In the genomic region with DNA sequence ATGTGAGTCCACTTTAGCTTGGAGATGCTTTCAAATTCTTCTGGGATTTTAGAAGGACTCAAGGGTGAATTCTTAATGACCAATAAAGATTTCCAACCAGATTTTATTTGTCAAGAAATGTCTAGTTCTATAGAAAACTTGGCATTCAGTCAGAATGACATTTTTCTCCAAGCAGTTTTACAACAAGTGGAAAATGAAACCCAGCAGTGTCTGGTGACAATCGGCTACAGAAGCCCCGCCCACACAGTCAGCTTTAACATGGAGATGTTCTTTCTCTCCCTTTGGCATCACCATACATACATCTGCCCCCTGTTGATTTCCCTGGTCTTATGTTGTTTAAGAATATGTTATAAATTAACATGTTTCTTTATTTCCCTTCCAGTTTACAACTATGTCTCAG, we compare ENCODE assay signal across 21 mouse cellular contexts. TPM values are rescaled to one million over a fixed set of nuclear protein-coding genes. Genes with fewer than 3 reads are reported as not detected.
DNase-seq lines count a peak whose midpoint lies in the region; ATAC-seq and TF ChIP-seq lines count a peak whose summit lies in the region.
"Had no signal": no experiment of that assay in that cellular context is flagged by ENCODE, and none has a peak within 500 bp of the region (broad histone marks: within the 10 kb centered on the region; RNA-seq: fewer than 3 reads in every experiment).

No protein-coding gene starts in this region.

- H3K9ac ChIP-seq in kidney, embryonic 15.5 days = no peak overlapping the region
- no peak overlapping the region for H3K9ac ChIP-seq in limb, embryonic 14.5 days (ENCODE audit: low read depth, low read length, severe bottlenecking)
- no peak overlapping the region for H3K9ac ChIP-seq in CH12.LX (ENCODE audit: insufficient read depth, low read depth)
- H3K9ac ChIP-seq: embryonic facial prominence, embryonic 13.5 days; forebrain, embryonic 12.5 days; forebrain, postnatal 0 days; heart, embryonic 13.5 days; hindbrain, embryonic 15.5 days had no signal

- H3K4me1 ChIP-seq in kidney, embryonic 15.5 days = peaks cover 39% of the 10 kb centered on the region
- peaks cover 18% of the 10 kb centered on the region for H3K4me1 ChIP-seq in limb, embryonic 14.5 days (ENCODE audit: control insufficient read depth, insufficient read depth, low read length)
- peaks cover 6% of the 10 kb centered on the region for H3K4me1 ChIP-seq in limb, embryonic 10.5 days
- no peaks in the 10 kb centered on the region for H3K4me1 ChIP-seq in CH12.LX (ENCODE audit: control insufficient read depth in 1 of 2, insufficient read depth in 2 of 2)

- H3K9me3 ChIP-seq in kidney, embryonic 15.5 days (replicated peaks) = no peaks in the 10 kb centered on the region
- no peaks in the 10 kb centered on the region; the same call in 1 of the 2 replicates for H3K9me3 ChIP-seq in limb, embryonic 14.5 days (ENCODE audit: control insufficient read depth, low read length)
- no peaks in the 10 kb centered on the region for H3K9me3 ChIP-seq in limb, embryonic 10.5 days (replicated peaks)
- no peaks in the 10 kb centered on the region for H3K9me3 ChIP-seq in CH12.LX (replicated peaks; ENCODE audit: low read length)
- H3K9me3 ChIP-seq: embryonic facial prominence, embryonic 13.5 days; forebrain, embryonic 12.5 days; heart, embryonic 13.5 days; hindbrain, embryonic 15.5 days had no signal

- in situ Hi-C loops in CH12.LX (cut with MboI; ENCODE audit: low pct_ligation_motif_present, low pct_unique_long_range_greater_than_20kb, low sequenced_read_pairs) = no loop called here

- TF ChIP-seq EP300 in CH12.LX (IDR thresholded peaks at IDR 0.05; ENCODE audit: low read length) = no peak

- no peak for TF ChIP-seq RAD21 in CH12.LX (IDR thresholded peaks at IDR 0.05; ENCODE audit: low read depth, low read length)

- no peaks in the 10 kb centered on the region for H3K36me3 ChIP-seq in kidney, embryonic 15.5 days
- H3K36me3 ChIP-seq in limb, embryonic 14.5 days (ENCODE audit: control insufficient read depth, insufficient read depth, low read length) = peaks cover 7% of the 10 kb centered on the region; the same call in 1 of the 2 replicates
- H3K36me3 ChIP-seq in limb, embryonic 10.5 days = peaks cover 10% of the 10 kb centered on the region; the same call in 1 of the 2 replicates
- no peaks in the 10 kb centered on the region for H3K36me3 ChIP-seq in CH12.LX (replicated peaks in 1 of 2; ENCODE audit: control insufficient read depth in 1 of 2, insufficient read depth in 1 of 2, low read length in 1 of 2)
- H3K36me3 ChIP-seq: forebrain, embryonic 12.5 days; heart, embryonic 13.5 days; hindbrain, embryonic 15.5 days had no signal

- H3K79me2 ChIP-seq in CH12.LX (replicated peaks; ENCODE audit: control insufficient read depth, extremely low read depth, insufficient read depth, poor library complexity, severe bottlenecking) = no peaks in the 10 kb centered on the region

- 45% methylated on average over 2 of the region's 2 CpGs for WGBS in kidney, embryonic 15.5 days
- WGBS in limb, embryonic 14.5 days = 40% methylated on average over 2 of the region's 2 CpGs
- WGBS in limb, embryonic 10.5 days = 89% methylated on average over 2 of the region's 2 CpGs

- no peak for DNase-seq in kidney, adult 18-20 months
- peak; percentile 79 for DNase-seq in limb, embryonic 14.5 days (ENCODE audit: low spot score)
- no peak for DNase-seq in limb, embryonic 10.5 days (ENCODE audit: low spot score)
- peak; percentile 56 for DNase-seq in 3T3-L1 (ENCODE audit: low read depth, low spot score)
- no peak for DNase-seq in CH12.LX (ENCODE audit: extremely low read depth)
- DNase-seq: adrenal gland, postnatal 10 days; B cell, adult 2 months; cerebellum, adult 11-12 months; cerebellum, adult 9-10 months; cerebellum, postnatal 25 days; forebrain, postnatal 0 days; gastrocnemius, postnatal 14 days; heart, postnatal 36 days had no signal

- ATAC-seq in kidney, embryonic 15.5 days (replicated peaks; ENCODE audit: low FRiP score) = no peak
- ATAC-seq in limb, embryonic 14.5 days (ENCODE audit: low FRiP score, low read depth) = 0 out of 2 replicates have a peak, but pooled peaks have one; percentile 57
- no peak for ATAC-seq in erythroid progenitor cell, adult 5-6 weeks (replicated peaks; ENCODE audit: low FRiP score, poor library complexity, severe bottlenecking)
- ATAC-seq: CD4-positive, CD25-positive, alpha-beta regulatory T cell, adult 4 months; forebrain, postnatal 0 days had no signal

- no peak for TF ChIP-seq POLR2A in limb, embryonic 14.5 days (IDR thresholded peaks at IDR 0.05; ENCODE audit: borderline replicate concordance, extremely low read depth, insufficient read depth, insufficient read length)
- no peak for TF ChIP-seq POLR2A in CH12.LX (IDR thresholded peaks at IDR 0.05; ENCODE audit: low read depth, low read length)

- peak overlapping the region; percentile 59; the same call in 1 of the 2 replicates for H3K27ac ChIP-seq in kidney, embryonic 15.5 days
- H3K27ac ChIP-seq in limb, embryonic 14.5 days (replicated peaks; ENCODE audit: low read depth, low read length) = no peak overlapping the region
- H3K27ac ChIP-seq in limb, embryonic 10.5 days = no peak overlapping the region
- no peak overlapping the region for H3K27ac ChIP-seq in CH12.LX (ENCODE audit: insufficient read depth, low read depth)
- H3K27ac ChIP-seq: forebrain, embryonic 12.5 days; heart, embryonic 13.5 days; hindbrain, embryonic 15.5 days had no signal

- H3K27me3 ChIP-seq in kidney, embryonic 15.5 days = no peaks in the 10 kb centered on the region
- no peaks in the 10 kb centered on the region for H3K27me3 ChIP-seq in limb, embryonic 14.5 days (ENCODE audit: control insufficient read depth, insufficient read depth, low read length)
- H3K27me3 ChIP-seq in limb, embryonic 10.5 days (ENCODE audit: low read depth, poor library complexity, severe bottlenecking) = no peaks in the 10 kb centered on the region
- H3K27me3 ChIP-seq in CH12.LX (replicated peaks) = no peaks in the 10 kb centered on the region
- H3K27me3 ChIP-seq: embryonic facial prominence, embryonic 13.5 days; forebrain, embryonic 12.5 days; heart, embryonic 13.5 days; hindbrain, embryonic 15.5 days had no signal

- no peak overlapping the region for H3K4me2 ChIP-seq in kidney, embryonic 15.5 days
- no peak overlapping the region for H3K4me2 ChIP-seq in limb, embryonic 14.5 days (replicated peaks; ENCODE audit: low read depth, low read length, severe bottlenecking)
- 0 out of 2 replicates have a peak overlapping the region, but pooled peaks have one; percentile 2 for H3K4me2 ChIP-seq in CH12.LX (ENCODE audit: insufficient read depth, low read depth, poor library complexity, severe bottlenecking)
- H3K4me2 ChIP-seq: embryonic facial prominence, embryonic 13.5 days; forebrain, embryonic 12.5 days; heart, embryonic 13.5 days; hindbrain, embryonic 15.5 days had no signal

- H3K4me3 ChIP-seq in kidney, embryonic 15.5 days (replicated peaks) = no peak overlapping the region
- no peak overlapping the region for H3K4me3 ChIP-seq in limb, embryonic 14.5 days (replicated peaks; ENCODE audit: low read length)
- no peak overlapping the region for H3K4me3 ChIP-seq in limb, embryonic 10.5 days
- no peak overlapping the region for H3K4me3 ChIP-seq in CH12.LX (replicated peaks in 1 of 3; ENCODE audit: low read depth in 2 of 3, low read length in 2 of 3, poor library complexity in 1 of 3)
- H3K4me3 ChIP-seq: embryonic facial prominence, embryonic 13.5 days; forebrain, embryonic 12.5 days; heart, embryonic 13.5 days; hindbrain, embryonic 15.5 days had no signal

- dilution Hi-C loops in CH12.LX (cut with MboI; ENCODE audit: extremely low pct_ligation_motif_present, extremely low pct_unique_long_range_greater_than_20kb, low sequenced_read_pairs) = no loop called here

- no peak for TF ChIP-seq CTCF in CH12.LX (conservative IDR thresholded peaks at IDR 0.05 in 1 of 2, IDR thresholded peaks at IDR 0.05 in 1 of 2; ENCODE audit: low read depth in 2 of 2, low read length in 2 of 2)

TF ChIP-seq in CH12.LX, 34 proteins besides CTCF, POLR2A, EP300 and RAD21:
- TF ChIP-seq CHD2 (IDR thresholded peaks at IDR 0.05; ENCODE audit: low read length) = no peak
- TF ChIP-seq ZKSCAN1 (IDR thresholded peaks at IDR 0.05; ENCODE audit: borderline replicate concordance, low read depth, low read length) = no peak
- no peak for TF ChIP-seq GABPA (IDR thresholded peaks at IDR 0.05; ENCODE audit: insufficient replicate concordance, low read depth, low read length)
- no peak for TF ChIP-seq MEF2A (IDR thresholded peaks at IDR 0.05; ENCODE audit: borderline replicate concordance, low read depth, low read length)
- no peak for TF ChIP-seq USF2 (conservative IDR thresholded peaks at IDR 0.05; ENCODE audit: low read depth, low read length)
- TF ChIP-seq MAFK (IDR thresholded peaks at IDR 0.05; ENCODE audit: insufficient replicate concordance, low read length) = no peak
- no peak for TF ChIP-seq SIN3A (IDR thresholded peaks at IDR 0.05; ENCODE audit: low read length)
- TF ChIP-seq SMC3 (IDR thresholded peaks at IDR 0.05; ENCODE audit: low read depth, low read length) = no peak
- no peak for TF ChIP-seq JUN (IDR thresholded peaks at IDR 0.05; ENCODE audit: insufficient read depth, low read depth, low read length)
- TF ChIP-seq RCOR1 (conservative IDR thresholded peaks at IDR 0.05; ENCODE audit: low read depth, low read length) = no peak
- TF ChIP-seq PAX5 (IDR thresholded peaks at IDR 0.05; ENCODE audit: low read length) = no peak
- no peak for TF ChIP-seq TCF12 (IDR thresholded peaks at IDR 0.05; ENCODE audit: low read depth, low read length)
- TF ChIP-seq BHLHE40 (IDR thresholded peaks at IDR 0.05; ENCODE audit: low read depth, low read length) = no peak
- no peak for TF ChIP-seq KAT2A (IDR thresholded peaks at IDR 0.05; ENCODE audit: insufficient replicate concordance, low read length)
- TF ChIP-seq MAX (IDR thresholded peaks at IDR 0.05; ENCODE audit: low read length) = no peak

RNA-seq across cellular contexts. Expression of a gene that starts 34.3 kb away (rescaled TPM):
- 6.9 and 8.2 TPM in 2 replicates for polyA plus RNA-seq in kidney, embryonic 15.5 days (2015; fragmentation: Nextera tagmentation; extraction: Ambion mirVana)
- 23.9 and 27.9 TPM in 2 replicates for polyA plus RNA-seq in limb, embryonic 14.5 days (2012; rRNA removed)
- polyA plus RNA-seq in limb, embryonic 14.5 days (2014; fragmentation: Nextera tagmentation; extraction: Ambion mirVana) = 22.8 and 25.4 TPM in 2 replicates
- 2.7 and 6.6 TPM in 2 replicates for polyA plus RNA-seq in limb, embryonic 10.5 days (2016; fragmentation: Nextera tagmentation; extraction: Ambion mirVana)
- total RNA-seq in CH12.LX (2012; rRNA removed) = not detected in 2 replicates
- not detected in 2 replicates for total RNA-seq in CH12.LX (2014; rRNA removed)
- not detected in 2 replicates for polyA plus RNA-seq in CH12.LX (2012; ENCODE audit: insufficient read length, low read depth)
- under 0.01 TPM in 2 replicates for total RNA-seq in erythroid progenitor cell, adult 5-6 weeks (2015; ENCODE audit: low replicate concordance)
- 0.13 TPM in 1 of 2 replicates, not detected in the other for total RNA-seq in erythroid progenitor cell, adult 5-6 weeks (2017; ENCODE audit: low replicate concordance)
- total RNA-seq: MEL had no signal
- polyA plus RNA-seq: CD4-positive, CD25-positive, alpha-beta regulatory T cell, adult 4 months had no signal

Comparison
In these comparisons a context has a peak if more than half of its experiments do, and no peak if none do; other contexts are left out.
1. DNase-seq: peak in limb, embryonic 14.5 days (single experiment) and 3T3-L1 (single experiment); none in kidney, adult 18-20 months (single experiment), limb, embryonic 10.5 days (single experiment) and CH12.LX (single experiment).